ENCODE assay signal across 14 mouse cellular contexts in the genomic region with DNA sequence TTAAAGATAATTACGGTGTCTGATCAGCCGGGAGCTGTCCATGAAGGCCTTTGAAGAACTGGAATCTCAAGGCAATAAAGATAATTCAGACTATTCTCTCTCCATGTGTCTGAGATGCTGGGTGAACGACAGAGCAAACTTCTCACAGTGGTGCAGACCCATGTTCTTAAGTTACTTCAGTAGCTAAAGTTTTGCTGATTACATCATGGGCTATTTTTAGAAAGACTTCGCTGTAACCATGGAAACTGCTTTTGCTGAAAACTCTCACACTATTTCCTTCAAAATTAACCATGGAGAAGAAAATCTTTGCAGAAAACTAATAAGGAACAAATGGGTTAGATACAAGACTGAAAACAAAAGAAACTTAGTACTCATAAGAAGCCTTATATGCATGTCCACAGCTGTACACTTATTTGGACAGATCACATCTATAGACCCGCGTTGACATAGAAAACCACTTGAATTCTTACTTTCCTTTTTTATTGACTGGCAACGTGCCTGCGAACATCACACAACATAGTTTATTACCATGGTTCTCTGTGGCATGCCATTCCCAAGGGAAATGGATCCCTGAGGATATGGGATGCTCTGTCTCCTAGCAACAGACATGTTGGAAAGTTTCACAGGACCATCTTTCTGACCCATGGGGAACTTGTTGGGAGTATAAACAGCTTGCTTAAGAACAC.
A peak's percentile ranks its signal among the peaks of the same experiment; 100 is the strongest.
DNase-seq lines count a peak whose midpoint lies in the region; ATAC-seq and TF ChIP-seq lines count a peak whose summit lies in the region.
"Had no signal": no experiment of that assay in that cellular context is flagged by ENCODE, and none has a peak within 500 bp of the region (broad histone marks: within the 10 kb centered on the region; RNA-seq: fewer than 3 reads in every experiment).

No protein-coding gene starts in this region.

- TF ChIP-seq CTCF in forebrain, postnatal 0 days (IDR thresholded peaks at IDR 0.05; ENCODE audit: low read depth), result no peak
- no peak for TF ChIP-seq CTCF in lung, embryonic 14.5 days (IDR thresholded peaks at IDR 0.05; ENCODE audit: low read depth)

- no peaks in the 10 kb centered on the region for H3K9me3 ChIP-seq in forebrain, postnatal 0 days (ENCODE audit: low read length)
- H3K9me3 ChIP-seq in forebrain, embryonic 12.5 days, result no peaks in the 10 kb centered on the region
- H3K9me3 ChIP-seq in lung, embryonic 14.5 days (ENCODE audit: low read depth, low read length), result no peaks in the 10 kb centered on the region
- no peaks in the 10 kb centered on the region for H3K9me3 ChIP-seq in hindbrain, embryonic 12.5 days (replicated peaks)
- no peaks in the 10 kb centered on the region for H3K9me3 ChIP-seq in kidney, embryonic 16.5 days (ENCODE audit: low read length)
- H3K9me3 ChIP-seq: hindbrain, embryonic 15.5 days had no signal

- peak; percentile 71 for DNase-seq in forebrain, postnatal 0 days
- DNase-seq in lung, embryonic 14.5 days, result peak; percentile 11
- DNase-seq in lung, adult 18-20 months, result no peak
- peak; percentile 3 for DNase-seq in NIH3T3 (ENCODE audit: low read depth)
- no peak for DNase-seq in layer of hippocampus, adult 11-12 months (ENCODE audit: low spot score)
- DNase-seq: adrenal gland, adult 2 months; cerebellum, adult 8-10 months; kidney, adult 18-20 months; kidney, postnatal 36 days had no signal

- H3K27ac ChIP-seq in forebrain, postnatal 0 days (ENCODE audit: low read depth, low read length), result 0 out of 2 replicates have a peak overlapping the region, but pooled peaks have one; percentile 9
- H3K27ac ChIP-seq in forebrain, embryonic 12.5 days, result no peak overlapping the region
- no peak overlapping the region for H3K27ac ChIP-seq in lung, embryonic 14.5 days (ENCODE audit: low read depth)
- H3K27ac ChIP-seq in hindbrain, embryonic 12.5 days, result 0 out of 2 replicates have a peak overlapping the region, but pooled peaks have one; percentile 26
- no peak overlapping the region for H3K27ac ChIP-seq in kidney, embryonic 16.5 days (ENCODE audit: low read length)
- H3K27ac ChIP-seq: hindbrain, embryonic 15.5 days had no signal

- WGBS in forebrain, postnatal 0 days, result 46% methylated on average over 8 of the region's 8 CpGs
- 77% methylated on average over 8 of the region's 8 CpGs for WGBS in forebrain, embryonic 12.5 days
- WGBS in lung, embryonic 14.5 days, result 64% methylated on average over 8 of the region's 8 CpGs
- WGBS in hindbrain, embryonic 12.5 days, result 76% methylated on average over 8 of the region's 8 CpGs
- 73% methylated on average over 8 of the region's 8 CpGs for WGBS in kidney, embryonic 16.5 days

- ATAC-seq in forebrain, postnatal 0 days, result peak; percentile 89
- ATAC-seq in forebrain, embryonic 12.5 days (ENCODE audit: low FRiP score), result no peak
- no peak for ATAC-seq in lung, embryonic 14.5 days (ENCODE audit: insufficient read depth)
- ATAC-seq in hindbrain, embryonic 12.5 days (ENCODE audit: low FRiP score), result no peak
- ATAC-seq in kidney, embryonic 16.5 days (ENCODE audit: low FRiP score, low TSS enrichment), result no peak

- peaks cover 8% of the 10 kb centered on the region; the same call in 1 of the 2 replicates for H3K4me1 ChIP-seq in forebrain, postnatal 0 days (ENCODE audit: insufficient read depth)
- H3K4me1 ChIP-seq in forebrain, embryonic 12.5 days, result peaks cover 23% of the 10 kb centered on the region
- H3K4me1 ChIP-seq in lung, embryonic 14.5 days (ENCODE audit: insufficient read depth), result no peaks in the 10 kb centered on the region
- H3K4me1 ChIP-seq in hindbrain, embryonic 12.5 days, result 0 out of 2 replicates have a peak, but pooled peaks cover 3% of the 10 kb centered on the region
- no peaks in the 10 kb centered on the region for H3K4me1 ChIP-seq in kidney, embryonic 16.5 days (ENCODE audit: insufficient read depth, low read length)
- H3K4me1 ChIP-seq: megakaryocyte, embryonic 14.5 days had no signal

- H3K27me3 ChIP-seq in forebrain, postnatal 0 days (ENCODE audit: insufficient read depth, low read length), result no peaks in the 10 kb centered on the region
- no peaks in the 10 kb centered on the region for H3K27me3 ChIP-seq in forebrain, embryonic 12.5 days
- H3K27me3 ChIP-seq in lung, embryonic 14.5 days (ENCODE audit: insufficient read depth, low read length), result no peaks in the 10 kb centered on the region
- no peaks in the 10 kb centered on the region for H3K27me3 ChIP-seq in hindbrain, embryonic 12.5 days
- H3K27me3 ChIP-seq in kidney, embryonic 16.5 days (ENCODE audit: insufficient read depth, low read length), result no peaks in the 10 kb centered on the region
- H3K27me3 ChIP-seq: hindbrain, embryonic 15.5 days; megakaryocyte, embryonic 14.5 days had no signal

- H3K4me2 ChIP-seq in forebrain, postnatal 0 days (ENCODE audit: low read depth), result no peak overlapping the region
- H3K4me2 ChIP-seq in forebrain, embryonic 12.5 days, result no peak overlapping the region
- no peak overlapping the region for H3K4me2 ChIP-seq in lung, embryonic 14.5 days
- no peak overlapping the region for H3K4me2 ChIP-seq in hindbrain, embryonic 12.5 days (replicated peaks)
- H3K4me2 ChIP-seq in kidney, embryonic 16.5 days (replicated peaks; ENCODE audit: low read depth, low read length), result no peak overlapping the region
- H3K4me2 ChIP-seq: hindbrain, embryonic 15.5 days had no signal

- H3K36me3 ChIP-seq in forebrain, postnatal 0 days (ENCODE audit: insufficient read depth), result no peaks in the 10 kb centered on the region
- H3K36me3 ChIP-seq in forebrain, embryonic 12.5 days (replicated peaks), result no peaks in the 10 kb centered on the region
- H3K36me3 ChIP-seq in lung, embryonic 14.5 days (ENCODE audit: insufficient read depth), result no peaks in the 10 kb centered on the region
- no peaks in the 10 kb centered on the region for H3K36me3 ChIP-seq in hindbrain, embryonic 12.5 days
- no peaks in the 10 kb centered on the region for H3K36me3 ChIP-seq in kidney, embryonic 16.5 days (ENCODE audit: insufficient read depth, low read length)
- H3K36me3 ChIP-seq: hindbrain, embryonic 15.5 days had no signal

- no peak overlapping the region for H3K4me3 ChIP-seq in forebrain, postnatal 0 days (ENCODE audit: low read depth, low read length)
- no peak overlapping the region for H3K4me3 ChIP-seq in forebrain, embryonic 12.5 days (replicated peaks)
- H3K4me3 ChIP-seq in lung, embryonic 14.5 days (ENCODE audit: low read depth, low read length), result no peak overlapping the region
- H3K4me3 ChIP-seq in hindbrain, embryonic 12.5 days, result no peak overlapping the region
- no peak overlapping the region for H3K4me3 ChIP-seq in kidney, embryonic 16.5 days (ENCODE audit: low read length)
- H3K4me3 ChIP-seq: hindbrain, embryonic 15.5 days; megakaryocyte, embryonic 14.5 days had no signal

- no peak overlapping the region for H3K9ac ChIP-seq in forebrain, postnatal 0 days
- H3K9ac ChIP-seq in forebrain, embryonic 12.5 days, result no peak overlapping the region
- no peak overlapping the region for H3K9ac ChIP-seq in lung, embryonic 14.5 days
- H3K9ac ChIP-seq in hindbrain, embryonic 12.5 days, result no peak overlapping the region
- H3K9ac ChIP-seq in kidney, embryonic 16.5 days (replicated peaks; ENCODE audit: low read length), result no peak overlapping the region
- H3K9ac ChIP-seq: hindbrain, embryonic 15.5 days had no signal

Comparison
In these comparisons a context has a peak if more than half of its experiments do, and no peak if none do; other contexts are left out.
1. DNase-seq: peak in forebrain, postnatal 0 days (single experiment), lung, embryonic 14.5 days (single experiment) and NIH3T3 (single experiment); none in lung, adult 18-20 months (0 of 2) and layer of hippocampus, adult 11-12 months (single experiment).
2. H3K27ac ChIP-seq: peak in forebrain, postnatal 0 days (single experiment) and hindbrain, embryonic 12.5 days (single experiment); none in forebrain, embryonic 12.5 days (single experiment), lung, embryonic 14.5 days (single experiment) and kidney, embryonic 16.5 days (single experiment).